Mouse (Mus musculus): ENCODE data around the gene Rrm2. TPM values are rescaled to one million over a fixed set of nuclear protein-coding genes. Genes with fewer than 3 reads are reported as not detected.
A peak's percentile ranks its signal among the peaks of the same experiment; 100 is the strongest.

The Rrm2 gene
- polyA plus RNA-seq, 1 experiment, result 40.1 TPM

DNA sequence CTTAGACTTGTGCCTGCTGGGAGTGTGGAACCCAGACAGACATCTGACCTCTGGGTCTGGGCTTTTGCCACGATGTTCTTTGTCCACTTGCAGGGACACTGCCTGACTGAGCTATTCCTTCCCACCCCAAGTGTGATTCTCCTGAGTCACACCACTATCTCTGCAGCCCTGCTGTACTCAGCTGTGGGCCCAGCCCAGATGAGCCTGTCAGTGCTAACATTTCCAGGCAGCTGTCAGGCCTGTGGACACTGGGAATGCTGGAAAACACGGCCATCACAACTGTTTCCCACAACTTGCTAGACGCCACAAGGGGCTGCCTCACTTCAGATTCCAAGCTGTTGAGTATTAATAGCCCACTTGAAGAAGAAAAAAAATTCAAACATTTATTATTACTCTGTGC, 5.0 kb upstream of the Rrm2 start:
- no peaks in the 10 kb centered on the region for H3K27me3 ChIP-seq (replicated peaks)
- no peaks in the 10 kb centered on the region for H3K9me3 ChIP-seq
- H3K4me1 ChIP-seq, result peaks cover 75% of the 10 kb centered on the region
- no peak for TF ChIP-seq FLI1 (IDR thresholded peaks at IDR 0.05; ENCODE audit: low read length)
- peak; percentile 36; the same call in 1 of the 3 replicates for TF ChIP-seq GATA1 (IDR thresholded peaks at IDR 0.05; ENCODE audit: borderline replicate concordance, low read length)
- H3K4me3 ChIP-seq (replicated peaks), result peak overlapping the region; percentile 12
- no peaks in the 10 kb centered on the region for H3K36me3 ChIP-seq (replicated peaks; ENCODE audit: low read length)

GRCm38 (mm10) chr12:24705502-24706263, 2.4 kb upstream of the Rrm2 start:
- Histone ChIP-seq H3K4me1 (peaks cover 91% of the 10 kb centered on the region), H3K4me3 (replicated peaks) (no peak overlapping the region)

DNA sequence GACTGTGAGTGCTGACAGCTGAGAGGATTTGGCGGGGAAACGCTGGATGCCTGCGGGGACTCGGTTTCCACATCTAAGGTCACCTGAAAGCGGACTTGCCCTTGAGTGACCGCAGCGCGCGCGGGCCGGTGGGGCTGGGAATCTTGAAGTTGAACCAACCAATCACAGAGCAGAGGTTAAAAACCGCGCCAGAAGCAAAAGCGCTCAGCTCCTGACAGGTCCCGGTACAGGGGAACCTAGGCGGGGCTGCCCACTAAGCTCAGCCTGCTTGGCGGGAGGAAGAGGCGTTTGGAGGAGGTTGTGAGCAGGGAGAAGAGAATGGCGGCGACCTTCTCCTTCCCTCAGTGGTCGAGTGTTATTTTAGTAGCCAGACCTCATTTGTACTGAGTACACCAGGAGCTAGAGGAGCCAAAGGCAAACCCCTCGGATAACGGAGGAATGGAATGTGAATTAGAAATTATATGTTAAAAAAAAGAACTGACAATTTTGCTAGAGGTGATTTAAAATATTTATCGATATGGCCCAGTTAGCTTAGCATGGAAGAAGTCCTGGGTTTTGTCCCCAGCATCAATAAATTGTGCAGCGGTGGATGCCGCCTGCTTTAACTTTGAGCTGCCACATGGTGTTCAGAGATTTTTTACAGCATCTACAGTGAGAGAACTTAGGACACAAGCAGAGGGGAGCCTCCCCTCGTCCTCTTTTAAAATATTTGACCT, 1.1 kb upstream of the Rrm2 start:
- no peaks in the 10 kb centered on the region for H3K27me3 ChIP-seq (replicated peaks)
- peaks cover 12% of the 10 kb centered on the region for H3K36me3 ChIP-seq (replicated peaks; ENCODE audit: low read length)
- H3K9me3 ChIP-seq, result no peaks in the 10 kb centered on the region
- peaks cover 91% of the 10 kb centered on the region for H3K4me1 ChIP-seq
- peak overlapping the region; percentile 99 for H3K4me3 ChIP-seq (replicated peaks)
- no peak for TF ChIP-seq FLI1 (IDR thresholded peaks at IDR 0.05; ENCODE audit: low read length)
- no peak for TF ChIP-seq GATA1 (IDR thresholded peaks at IDR 0.05; ENCODE audit: borderline replicate concordance, low read length)

More at GRCm38 (mm10) chr12:24705502-24706263, 2.4 kb upstream of the Rrm2 start:
- Histone ChIP-seq H3K9me3 (no peaks in the 10 kb centered on the region), H3K36me3 (replicated peaks; ENCODE audit: low read length) (peaks cover 2% of the 10 kb centered on the region), H3K27me3 (replicated peaks) (no peaks in the 10 kb centered on the region)
- TF ChIP-seq GATA1 (IDR thresholded peaks at IDR 0.05; ENCODE audit: borderline replicate concordance, low read length), result no peak
- TF ChIP-seq FLI1 (IDR thresholded peaks at IDR 0.05; ENCODE audit: low read length), result no peak

DNA sequence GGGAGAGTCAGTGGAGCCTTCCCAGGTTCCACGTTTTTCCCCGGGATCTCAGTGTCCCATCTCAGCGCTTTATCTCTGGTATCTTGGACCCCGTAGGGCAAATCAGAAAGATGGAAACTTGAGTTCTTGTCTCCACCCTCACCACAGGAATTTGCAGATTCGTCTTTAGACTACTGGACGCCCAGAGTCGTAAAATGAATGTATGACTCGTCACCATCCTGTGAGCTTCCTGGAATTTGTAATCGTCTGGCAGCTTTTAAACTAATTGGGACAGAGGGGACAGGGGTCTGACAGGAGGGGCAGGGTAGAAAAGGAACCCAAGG, 600 bp upstream of the Rrm2 start:
- peak overlapping the region; percentile 99 for H3K4me3 ChIP-seq (replicated peaks)
- no peak for TF ChIP-seq GATA1 (IDR thresholded peaks at IDR 0.05; ENCODE audit: borderline replicate concordance, low read length)
- no peak for TF ChIP-seq FLI1 (IDR thresholded peaks at IDR 0.05; ENCODE audit: low read length)
- no peaks in the 10 kb centered on the region for H3K9me3 ChIP-seq
- peaks cover 86% of the 10 kb centered on the region for H3K4me1 ChIP-seq
- peaks cover 17% of the 10 kb centered on the region for H3K36me3 ChIP-seq (replicated peaks; ENCODE audit: low read length)
- no peaks in the 10 kb centered on the region for H3K27me3 ChIP-seq (replicated peaks)

DNA sequence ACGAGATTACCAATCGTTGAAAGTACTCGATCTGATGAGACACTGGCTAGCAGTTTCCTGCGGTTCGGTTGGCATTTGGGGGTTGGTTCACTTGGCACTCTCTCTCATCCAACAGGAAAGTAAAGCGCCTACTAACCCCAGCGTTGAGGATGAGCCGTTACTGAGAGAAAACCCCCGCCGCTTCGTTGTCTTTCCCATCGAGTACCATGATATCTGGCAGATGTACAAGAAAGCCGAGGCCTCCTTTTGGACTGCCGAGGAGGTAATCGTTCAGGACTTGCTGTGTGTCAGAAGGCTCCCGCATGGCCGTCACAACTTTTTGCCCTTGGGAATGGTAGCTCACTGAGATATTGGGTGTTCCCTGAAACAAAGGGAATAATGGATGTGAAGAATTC, 780 bp downstream of the Rrm2 start:
- Histone ChIP-seq H3K4me1 (peaks cover 73% of the 10 kb centered on the region), H3K27me3 (replicated peaks) (no peaks in the 10 kb centered on the region), H3K36me3 (replicated peaks; ENCODE audit: low read length) (peaks cover 30% of the 10 kb centered on the region), H3K9me3 (no peaks in the 10 kb centered on the region), H3K4me3 (replicated peaks) (peak overlapping the region; percentile 99)
- TF ChIP-seq FLI1 (IDR thresholded peaks at IDR 0.05; ENCODE audit: low read length) (no peak), GATA1 (IDR thresholded peaks at IDR 0.05; ENCODE audit: borderline replicate concordance, low read length) (no peak)

- Histone ChIP-seq H3K27me3 (replicated peaks) (no peaks in the 10 kb centered on the region), H3K36me3 (replicated peaks; ENCODE audit: low read length) (peaks cover 33% of the 10 kb centered on the region), H3K4me3 (replicated peaks) (peak overlapping the region; percentile 99), H3K9me3 (no peaks in the 10 kb centered on the region), H3K4me1 (peaks cover 68% of the 10 kb centered on the region)
- TF ChIP-seq GATA1 (IDR thresholded peaks at IDR 0.05; ENCODE audit: borderline replicate concordance, low read length) (no peak), FLI1 (IDR thresholded peaks at IDR 0.05; ENCODE audit: low read length) (no peak)
Observed at GRCm38 (mm10) chr12:24709409-24709808, 1.4 kb downstream of the Rrm2 start.

DNA sequence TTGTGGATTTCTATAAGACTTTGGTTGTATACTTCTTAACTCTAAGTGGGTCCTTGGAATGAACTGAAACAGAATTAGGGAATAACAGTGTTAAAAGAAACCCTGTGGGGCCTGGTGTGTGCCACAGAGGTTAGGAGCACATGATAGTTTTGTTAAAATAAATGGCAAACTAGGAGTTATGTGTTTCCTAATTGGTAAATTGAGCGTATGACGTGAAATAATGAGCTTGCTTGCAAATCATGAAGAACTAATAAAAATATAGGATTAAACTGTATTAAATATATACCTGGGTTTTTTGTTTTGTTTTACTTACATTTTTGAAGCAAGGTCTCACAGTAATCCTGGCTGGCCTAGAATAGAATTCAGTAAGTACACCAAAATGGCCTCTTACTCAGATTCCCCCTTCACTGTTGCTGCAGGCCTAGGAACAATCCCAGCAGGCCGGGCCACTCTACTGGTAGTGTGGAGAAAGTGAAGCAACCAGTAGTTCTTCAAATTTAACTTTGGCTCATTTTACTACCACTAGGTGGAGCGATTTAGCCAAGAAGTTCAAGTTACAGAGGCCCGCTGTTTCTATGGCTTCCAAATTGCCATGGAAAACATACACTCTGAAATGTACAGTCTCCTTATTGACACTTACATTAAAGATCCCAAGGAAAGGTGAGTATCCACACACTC, 1.9 kb downstream of the Rrm2 start:
- TF ChIP-seq FLI1 (IDR thresholded peaks at IDR 0.05; ENCODE audit: low read length) (no peak), GATA1 (IDR thresholded peaks at IDR 0.05; ENCODE audit: borderline replicate concordance, low read length) (no peak)
- Histone ChIP-seq H3K4me1 (peaks cover 62% of the 10 kb centered on the region), H3K9me3 (no peaks in the 10 kb centered on the region), H3K36me3 (replicated peaks; ENCODE audit: low read length) (peaks cover 39% of the 10 kb centered on the region), H3K27me3 (replicated peaks) (no peaks in the 10 kb centered on the region), H3K4me3 (replicated peaks) (peak overlapping the region; percentile 99)

DNA sequence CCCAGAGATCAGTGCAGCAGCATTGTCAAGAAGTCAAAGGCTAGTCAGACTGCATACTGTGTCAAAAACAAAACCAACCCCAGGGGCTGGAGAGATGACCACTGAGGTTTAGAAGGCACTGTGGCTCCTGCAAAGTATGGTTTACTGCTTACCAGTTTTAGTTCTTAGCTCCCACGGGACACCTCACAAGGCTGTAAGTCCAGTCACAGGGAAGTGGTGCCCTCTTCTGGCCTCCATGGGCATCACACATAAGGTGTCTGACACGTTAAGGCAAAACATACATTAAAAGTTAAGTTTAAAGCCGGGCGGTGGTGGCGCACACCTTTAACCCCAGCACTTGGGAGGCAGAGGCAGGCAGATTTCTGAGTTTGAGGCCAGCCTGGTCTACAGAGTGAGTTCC, 2.6 kb downstream of the Rrm2 start:
- H3K4me1 ChIP-seq, result peaks cover 55% of the 10 kb centered on the region
- no peaks in the 10 kb centered on the region for H3K27me3 ChIP-seq (replicated peaks)
- TF ChIP-seq GATA1 (IDR thresholded peaks at IDR 0.05; ENCODE audit: borderline replicate concordance, low read length), result no peak
- TF ChIP-seq FLI1 (IDR thresholded peaks at IDR 0.05; ENCODE audit: low read length), result no peak
- H3K9me3 ChIP-seq, result no peaks in the 10 kb centered on the region
- peaks cover 43% of the 10 kb centered on the region for H3K36me3 ChIP-seq (replicated peaks; ENCODE audit: low read length)
- H3K4me3 ChIP-seq (replicated peaks), result peak overlapping the region; percentile 70

DNA sequence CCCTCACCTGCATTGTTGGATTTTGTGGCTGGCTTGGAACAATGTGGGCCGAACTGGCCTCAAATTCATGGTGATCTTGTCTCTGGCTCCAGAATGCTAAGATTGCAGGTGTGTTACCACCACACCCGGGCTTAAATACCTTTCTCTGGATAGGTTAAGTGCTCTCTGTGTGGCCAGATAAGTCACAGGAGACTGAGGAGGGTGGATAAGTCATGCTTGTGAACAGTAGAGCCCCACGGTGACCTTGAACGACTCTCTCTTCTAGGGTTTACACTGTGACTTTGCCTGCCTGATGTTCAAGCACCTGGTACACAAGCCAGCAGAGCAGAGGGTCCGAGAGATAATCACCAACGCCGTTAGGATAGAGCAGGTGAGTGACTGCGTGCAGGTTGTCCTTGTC, 4.4 kb downstream of the Rrm2 start:
- Histone ChIP-seq H3K9me3 (no peaks in the 10 kb centered on the region), H3K36me3 (replicated peaks; ENCODE audit: low read length) (peaks cover 45% of the 10 kb centered on the region), H3K4me3 (replicated peaks) (no peak overlapping the region), H3K27me3 (replicated peaks) (no peaks in the 10 kb centered on the region), H3K4me1 (peaks cover 42% of the 10 kb centered on the region)
- no peak for TF ChIP-seq GATA1 (IDR thresholded peaks at IDR 0.05; ENCODE audit: borderline replicate concordance, low read length)
- no peak for TF ChIP-seq FLI1 (IDR thresholded peaks at IDR 0.05; ENCODE audit: low read length)
